Mouse (Mus musculus): Measurements from ENCODE around the gene Sipa1l1.

Sipa1l1 gene

DNA sequence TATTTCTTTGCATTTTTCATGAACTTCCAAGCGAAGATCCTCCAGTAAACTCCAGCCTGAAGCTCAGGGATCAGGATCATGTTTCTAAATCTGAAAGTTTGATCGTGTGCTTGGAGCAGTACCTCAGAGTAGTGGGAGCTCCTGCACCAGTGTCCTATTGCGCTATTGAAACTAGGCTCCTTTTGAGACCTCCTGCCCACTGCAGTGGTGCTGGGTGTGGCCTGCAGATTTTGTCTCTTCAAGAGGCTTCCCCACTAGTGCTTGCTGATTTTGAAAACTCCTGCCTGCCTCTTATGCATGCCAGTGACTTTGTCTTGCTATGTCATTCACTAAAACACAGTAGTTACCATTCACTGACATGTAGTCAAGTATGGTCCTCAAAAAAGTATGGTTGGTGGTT, 213.8 kb downstream of the Sipa1l1 start:
- no peak for DNase-seq (ENCODE audit: low spot score in 2 of 2)

- no peak for DNase-seq (ENCODE audit: low spot score in 2 of 2)
Measured at GRCm38 (mm10) chr12:82384719-82385118, 215.6 kb downstream of the Sipa1l1 start.

GRCm38 (mm10) chr12:82387042-82387441, 217.9 kb downstream of the Sipa1l1 start:
- no peak for DNase-seq (ENCODE audit: low spot score in 2 of 2)

GRCm38 (mm10) chr12:82387647-82388046, 218.5 kb downstream of the Sipa1l1 start:
- peak in 1 of 2 experiments; percentile 49 for DNase-seq (ENCODE audit: low spot score in 2 of 2)

DNA sequence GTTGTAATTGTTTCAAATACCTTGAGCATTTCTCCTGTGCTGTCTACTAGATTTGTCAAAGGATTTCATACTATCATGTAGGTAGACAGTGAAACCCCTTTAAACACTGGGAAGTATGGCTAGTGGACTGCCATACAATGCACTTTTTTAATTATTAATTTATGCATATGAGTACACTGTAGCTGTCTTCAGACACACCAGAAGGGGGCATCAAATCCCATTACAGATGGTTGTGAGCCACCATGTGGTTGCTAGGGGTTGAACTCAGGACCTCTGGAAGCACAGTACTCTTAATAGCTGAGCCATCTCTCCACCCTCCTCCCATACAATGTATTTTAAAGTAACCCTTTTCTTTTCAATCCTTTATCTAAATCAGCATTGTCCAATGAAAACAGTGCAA, 219.0 kb downstream of the Sipa1l1 start:
- DNase-seq (ENCODE audit: low spot score in 2 of 2): no peak

- DNase-seq (ENCODE audit: low spot score in 2 of 2): no peak
Measured at GRCm38 (mm10) chr12:82394118-82394861, 225.2 kb downstream of the Sipa1l1 start.

DNA sequence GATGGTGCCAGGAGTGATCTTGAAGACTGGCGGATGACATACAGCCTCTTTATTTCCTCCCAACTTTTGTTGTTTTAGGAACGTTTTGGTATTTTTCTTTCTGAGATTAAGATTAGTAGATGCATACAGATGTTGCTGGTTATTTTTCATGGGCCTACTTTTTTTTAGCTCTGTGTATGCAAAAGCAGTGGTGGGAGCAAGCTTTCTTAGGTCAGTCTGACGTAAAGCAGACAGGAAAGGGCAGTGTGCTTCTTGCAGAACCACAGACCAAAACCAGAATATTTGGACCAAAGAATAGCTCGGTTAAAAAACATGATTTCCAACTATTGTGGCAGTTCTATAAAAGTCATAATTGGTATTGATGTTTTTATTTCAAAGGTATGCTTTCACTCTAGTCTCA, 226.1 kb downstream of the Sipa1l1 start:
- no peak for DNase-seq (ENCODE audit: low spot score in 2 of 2)

GRCm38 (mm10) chr12:82397193-82397592, 228.1 kb downstream of the Sipa1l1 start:
- DNase-seq (ENCODE audit: low spot score in 2 of 2): no peak

DNA sequence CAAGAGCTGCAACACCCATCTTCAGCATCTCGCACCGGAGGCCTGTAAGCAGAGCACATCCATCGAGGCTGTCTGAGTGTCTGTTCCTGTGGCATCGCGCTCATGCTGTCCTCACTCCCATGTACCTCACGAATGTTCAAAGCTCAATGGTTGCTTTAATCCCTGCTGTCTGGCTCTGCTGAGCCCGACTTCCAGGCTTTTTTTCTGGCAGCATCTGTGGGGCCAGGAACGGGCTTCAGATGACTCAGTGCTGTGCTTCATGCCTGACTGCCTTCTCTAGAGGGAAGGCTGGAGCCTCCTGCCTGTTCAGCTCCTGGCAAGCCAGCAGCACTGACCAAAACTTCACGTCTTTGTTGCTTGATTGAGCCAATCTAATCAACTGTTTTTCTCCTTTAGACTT, 228.6 kb downstream of the Sipa1l1 start:
- no peak for DNase-seq (ENCODE audit: low spot score in 2 of 2)

DNA sequence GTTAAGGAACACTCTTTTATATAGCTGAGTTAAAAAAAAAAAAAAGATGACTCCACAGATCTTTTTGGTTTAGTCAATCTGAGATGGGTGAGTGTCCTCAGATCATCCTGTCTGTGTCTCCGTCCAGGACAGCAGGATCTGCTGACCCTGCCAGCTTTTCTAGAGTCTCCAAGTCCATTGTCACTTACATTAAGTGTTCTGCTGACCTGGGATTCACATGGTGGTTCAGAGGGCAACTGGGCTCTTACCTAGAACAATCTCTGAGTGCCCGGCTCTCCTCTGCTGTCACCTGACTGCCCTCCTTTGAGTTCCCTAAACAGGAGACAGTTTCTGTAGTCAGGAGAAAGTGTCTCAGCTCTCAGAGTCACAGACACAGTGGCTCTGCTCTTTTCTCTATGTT, 229.8 kb downstream of the Sipa1l1 start:
- no peak for DNase-seq (ENCODE audit: low spot score in 2 of 2)

- no peak for DNase-seq (ENCODE audit: low spot score in 2 of 2)
Measured at GRCm38 (mm10) chr12:82399971-82400720, 231.0 kb downstream of the Sipa1l1 start.

DNA sequence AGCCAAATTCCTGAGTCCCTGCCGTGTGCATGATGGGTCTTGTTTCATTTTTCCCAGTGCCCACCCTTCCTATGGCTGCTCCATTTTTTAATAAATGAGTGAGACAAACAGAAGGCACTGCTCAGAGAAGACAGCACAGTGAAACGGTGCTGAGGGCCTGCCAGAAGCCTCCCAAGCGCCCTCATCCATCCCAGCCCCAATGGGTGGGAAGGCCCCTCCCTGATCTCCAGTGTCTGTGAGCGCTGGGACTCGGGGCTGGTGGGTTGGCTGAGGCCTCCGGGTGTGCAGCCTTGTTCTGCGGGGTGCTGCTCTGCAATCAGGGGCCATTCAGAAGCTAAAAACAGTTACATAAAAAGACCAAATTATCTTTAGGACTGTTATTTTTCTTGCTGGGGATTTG, 231.7 kb downstream of the Sipa1l1 start:
- DNase-seq (ENCODE audit: low spot score in 2 of 2): no peak

DNA sequence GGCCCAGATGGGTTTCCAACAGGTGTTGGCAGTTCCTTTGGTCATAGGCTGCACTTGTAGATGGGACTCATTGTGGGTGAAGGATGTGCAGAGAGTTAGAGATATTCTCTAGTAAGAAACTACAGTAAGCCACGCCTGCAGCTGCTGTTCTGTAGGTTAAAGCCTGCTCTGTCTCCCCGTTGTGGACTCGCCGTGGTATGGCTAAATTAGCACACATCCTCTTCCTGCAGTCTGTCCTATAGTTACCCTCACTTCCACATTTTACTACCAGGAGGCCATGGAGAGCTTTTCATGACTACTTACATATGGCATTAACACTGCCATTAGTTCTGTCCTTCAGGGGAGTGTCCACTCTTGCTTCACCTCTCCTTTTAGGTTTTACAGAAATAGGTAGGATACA, 232.3 kb downstream of the Sipa1l1 start:
- DNase-seq (ENCODE audit: low spot score in 2 of 2): no peak

DNA sequence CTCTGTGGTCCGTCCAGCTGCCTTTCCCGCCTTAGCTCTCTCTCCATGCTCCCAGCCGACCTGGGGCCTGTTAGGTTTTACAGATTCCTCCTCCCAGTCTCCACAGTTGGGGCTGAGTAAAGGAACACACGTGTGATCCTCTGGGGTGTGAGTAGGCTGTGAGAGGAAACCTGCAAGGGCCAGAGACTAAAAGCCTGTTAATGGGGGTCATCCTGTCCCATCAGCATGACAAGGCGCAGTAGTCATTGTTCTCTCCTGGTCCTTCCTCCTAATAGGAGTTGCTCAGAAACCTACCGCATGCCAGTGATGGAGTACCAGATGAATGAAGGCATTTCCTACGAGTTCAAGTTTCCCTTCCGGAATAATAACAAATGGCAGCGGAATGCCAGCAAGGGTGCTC, 233.5 kb downstream of the Sipa1l1 start:
- no peak for DNase-seq (ENCODE audit: low spot score in 2 of 2)

DNA sequence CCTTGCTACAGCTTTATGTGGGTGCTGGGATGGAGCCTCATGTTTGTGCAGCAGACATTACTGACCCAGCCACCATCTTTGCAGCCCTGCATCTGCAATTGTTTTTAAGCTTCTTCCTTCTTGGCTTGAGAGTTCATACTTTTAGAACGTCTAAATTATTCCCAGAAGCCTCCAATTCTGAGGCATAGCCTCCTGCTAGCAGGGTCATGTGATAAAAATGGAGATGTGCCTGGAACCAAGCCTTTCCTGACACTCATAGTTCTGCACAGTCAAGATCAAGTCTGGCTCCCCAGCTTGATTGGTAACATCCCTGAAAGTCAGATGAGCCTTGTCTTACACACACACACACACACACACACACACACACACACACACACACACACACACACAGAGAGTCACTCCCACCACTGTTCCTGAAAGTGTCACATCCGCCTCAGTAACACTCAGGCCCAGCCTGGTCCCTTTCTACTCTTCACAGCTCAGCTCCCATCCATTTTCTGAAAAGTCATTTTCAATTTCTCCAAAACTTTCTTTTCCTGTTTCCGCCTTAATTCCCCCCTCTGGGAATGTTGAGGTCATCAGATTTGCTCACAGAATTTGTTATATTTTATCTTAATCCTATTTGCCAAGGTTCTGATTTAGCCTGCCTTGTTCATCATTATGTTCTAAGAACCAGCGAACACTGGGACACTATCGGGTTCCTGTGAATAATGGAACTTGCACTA, 238.6 kb downstream of the Sipa1l1 start:
- DNase-seq (ENCODE audit: low spot score in 2 of 2): no peak

GRCm38 (mm10) chr12:82408486-82408885, 239.4 kb downstream of the Sipa1l1 start:
- no peak for DNase-seq (ENCODE audit: low spot score in 2 of 2)

DNA sequence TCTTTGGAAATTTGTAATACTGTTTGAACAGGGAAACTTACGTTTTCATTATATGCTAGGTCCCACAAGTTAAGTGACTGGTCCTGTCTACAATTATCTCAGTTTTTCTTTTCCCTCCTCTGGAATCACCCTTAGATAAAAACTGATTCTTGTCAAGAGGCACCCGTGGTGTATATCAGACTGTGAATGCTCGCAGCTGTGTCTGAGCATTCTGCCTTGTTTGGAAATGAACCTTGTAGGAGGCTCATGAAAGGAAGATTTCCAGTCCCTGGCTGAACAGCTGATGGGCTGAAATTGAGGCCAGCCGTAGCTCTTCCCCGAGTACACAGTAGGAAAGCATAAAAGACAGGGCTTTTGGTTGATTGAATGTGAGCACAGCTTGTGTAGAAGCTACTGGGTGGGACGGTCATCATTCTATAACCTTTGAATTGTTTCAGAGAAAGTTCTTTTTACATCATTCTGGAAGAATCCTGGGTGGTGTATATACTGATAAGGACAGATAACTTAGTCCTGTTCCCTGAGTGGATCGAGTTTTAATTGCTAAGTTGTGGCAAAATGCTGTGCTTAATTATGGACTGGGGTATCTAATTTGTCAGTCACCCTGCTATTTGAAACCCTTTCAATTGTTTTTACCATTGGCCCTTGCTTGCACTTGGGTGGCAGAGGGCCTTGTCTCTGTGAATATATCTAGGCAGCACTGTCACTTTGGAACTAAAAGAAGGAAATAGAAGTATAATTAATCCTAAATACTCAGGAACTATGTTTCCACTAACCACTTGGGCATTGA, 240.8 kb downstream of the Sipa1l1 start:
- no peak for DNase-seq (ENCODE audit: low spot score in 2 of 2)

- DNase-seq (ENCODE audit: low spot score in 2 of 2): no peak
Measured at GRCm38 (mm10) chr12:82412291-82413032, 243.3 kb downstream of the Sipa1l1 start.

DNA sequence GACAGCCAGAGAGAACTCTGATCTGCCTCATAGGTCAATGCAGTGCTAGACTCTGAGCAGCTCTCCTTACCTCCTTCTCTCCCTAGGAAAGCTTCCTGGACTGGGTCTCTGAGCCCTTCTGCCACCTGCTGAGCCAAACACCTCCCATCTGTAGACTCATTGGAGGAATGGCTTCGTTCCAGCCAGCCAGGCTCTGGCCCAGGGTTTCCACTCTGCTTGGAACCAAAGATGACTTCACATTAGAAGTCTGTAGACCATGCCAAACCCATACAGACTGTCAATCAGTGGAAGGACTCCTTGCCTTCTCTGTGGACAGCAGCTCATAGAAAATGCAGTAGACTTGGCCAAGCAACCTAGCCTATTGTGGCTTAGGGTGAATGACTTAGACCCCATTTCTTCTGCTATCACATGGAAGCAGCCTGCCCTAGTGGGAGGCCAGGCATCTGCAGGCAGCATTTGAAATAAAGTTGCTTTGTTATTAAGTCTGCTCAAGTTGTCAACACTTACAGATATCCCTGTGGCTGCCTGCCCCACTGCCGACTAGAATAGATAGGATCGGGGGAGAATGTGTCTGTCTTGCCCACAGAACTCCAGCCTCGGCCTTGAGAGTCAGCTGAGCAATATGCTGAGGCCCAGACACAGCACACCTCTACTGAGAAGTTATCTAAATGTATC, 246.7 kb downstream of the Sipa1l1 start:
- no peak for DNase-seq (ENCODE audit: low spot score in 2 of 2)

- no peak for DNase-seq (ENCODE audit: low spot score in 2 of 2)
Measured at GRCm38 (mm10) chr12:82419027-82419426, 249.9 kb downstream of the Sipa1l1 start.

DNA sequence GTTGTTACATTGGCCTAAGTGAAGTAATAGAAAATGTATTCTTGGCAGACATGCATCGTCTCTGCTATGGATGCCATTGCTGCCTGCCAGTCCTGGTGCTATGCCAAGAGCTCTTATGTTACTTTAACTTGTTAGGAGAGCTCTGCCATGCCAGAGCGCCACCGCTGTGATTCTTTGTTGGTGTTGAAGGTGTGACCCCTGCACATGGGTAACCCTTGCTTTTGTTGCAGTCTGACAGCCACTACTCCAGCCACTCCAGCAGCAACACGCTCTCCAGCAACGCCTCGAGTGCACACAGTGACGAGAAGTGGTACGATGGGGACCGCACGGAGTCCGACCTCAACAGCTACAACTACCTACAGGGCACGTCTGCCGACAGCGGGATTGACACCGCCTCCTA, 255.7 kb downstream of the Sipa1l1 start:
- no peak for DNase-seq (ENCODE audit: low spot score in 2 of 2)
